Mouse (Mus musculus): ENCODE results near the gene Mpp3.

- TF ChIP-seq CTCF (IDR thresholded peaks at IDR 0.05; ENCODE audit: low read depth) (no peak), EP300 (optimal IDR thresholded peaks at IDR 0.05) (no peak)
Observed at GRCm38 (mm10) chr11:102040646-102041045, 12.4 kb upstream of the Mpp3 start.

Data from stomach, postnatal 0 days (tissue).